Mouse (Mus musculus): ENCODE results near the gene 1700013G24Rik.

GRCm38 (mm10) chr4:137454582-137454981 is 1.5 kb downstream of the 1700013G24Rik start:
- TF ChIP-seq CTCF (IDR thresholded peaks at IDR 0.05) (no peak), EP300 (IDR thresholded peaks at IDR 0.05) (no peak)

Measured in lung, postnatal 0 days (tissue).